Mouse (Mus musculus): ENCODE measurements at regions not wholly inside any gene's neighbourhood (a gene's known extent, or its start where the extent isn't known, plus 50 kb on each side); places are given as distances from the start of the nearest gene placed in this dataset.

GRCm38 (mm10) chr6:89153027-89153662, 209.3 kb downstream of the Plxna1 start:
- Histone ChIP-seq H3K27ac (ENCODE audit: control insufficient read depth, low read depth, low read length) (no peak overlapping the region), H3K9ac (ENCODE audit: control insufficient read depth, low read depth, low read length, poor library complexity, severe bottlenecking) (no peak overlapping the region), H3K27me3 (ENCODE audit: control insufficient read depth in 1 of 2, insufficient read depth in 2 of 2, low read length in 2 of 2) (peaks cover 0 to 1% of the 10 kb centered on the region in 2 experiments; a peak in 2 of 4 replicates), H3K79me2 (ENCODE audit: control insufficient read depth, insufficient read depth, low read length, poor library complexity) (no peaks in the 10 kb centered on the region), H3K4me3 (ENCODE audit: control insufficient read depth in 1 of 2, insufficient read depth in 1 of 2, low read depth in 2 of 2, low read length in 2 of 2) (no peak overlapping the region), H3K4me1 (ENCODE audit: control insufficient read depth in 1 of 2, insufficient read depth in 2 of 2, low read length in 2 of 2) (no peaks in the 10 kb centered on the region), H3K36me3 (ENCODE audit: control insufficient read depth in 1 of 2, insufficient read depth in 2 of 2, low read length in 2 of 2) (no peaks in the 10 kb centered on the region), H3K9me3 (replicated peaks; ENCODE audit: insufficient read depth, low read length) (no peaks in the 10 kb centered on the region)
- TF ChIP-seq MAZ (IDR thresholded peaks at IDR 0.05; ENCODE audit: low read depth, low read length) = no peak
- TF ChIP-seq ZMIZ1 (IDR thresholded peaks at IDR 0.05; ENCODE audit: low read depth, low read length) = no peak
- no peak for TF ChIP-seq USF1 (IDR thresholded peaks at IDR 0.05; ENCODE audit: low read depth, low read length)
- TF ChIP-seq SIN3A (IDR thresholded peaks at IDR 0.05; ENCODE audit: low read length) = no peak
- TF ChIP-seq ZKSCAN1 (IDR thresholded peaks at IDR 0.05; ENCODE audit: low read depth, low read length) = no peak
- TF ChIP-seq SMC3 (IDR thresholded peaks at IDR 0.05; ENCODE audit: low read depth, low read length) = no peak
- no peak for TF ChIP-seq ZC3H11A (IDR thresholded peaks at IDR 0.05; ENCODE audit: low read depth, low read length)
- no peak for TF ChIP-seq BHLHE40 (IDR thresholded peaks at IDR 0.05; ENCODE audit: borderline replicate concordance, low read depth, low read length)
- TF ChIP-seq RAD21 (IDR thresholded peaks at IDR 0.05; ENCODE audit: low read depth, low read length) = no peak
- no peak for TF ChIP-seq E2F4 (IDR thresholded peaks at IDR 0.05; ENCODE audit: borderline replicate concordance, low read depth, low read length)
- no peak for TF ChIP-seq NELFE (IDR thresholded peaks at IDR 0.05; ENCODE audit: low read depth, low read length)
- no peak for TF ChIP-seq MAFK (IDR thresholded peaks at IDR 0.05; ENCODE audit: borderline replicate concordance, low read depth, low read length)
- no peak for TF ChIP-seq USF2 (IDR thresholded peaks at IDR 0.05; ENCODE audit: borderline replicate concordance in 1 of 2, insufficient read depth in 1 of 2, low read depth in 1 of 2, low read length in 2 of 2)
- no peak for TF ChIP-seq MYB (IDR thresholded peaks at IDR 0.05; ENCODE audit: low read depth, low read length)
- no peak for TF ChIP-seq KAT2A (conservative IDR thresholded peaks at IDR 0.05; ENCODE audit: low read depth, low read length)
- DNase-seq (ENCODE audit: low read depth, low spot score) = no peak

GRCm38 (mm10) chr6:89157501-89157900, 204.9 kb downstream of the Plxna1 start:
- TF ChIP-seq KAT2A (conservative IDR thresholded peaks at IDR 0.05; ENCODE audit: low read depth, low read length) (no peak), MYB (IDR thresholded peaks at IDR 0.05; ENCODE audit: low read depth, low read length) (no peak), POLR2AphosphoS2 (IDR thresholded peaks at IDR 0.05; ENCODE audit: low read length) (no peak), EP300 (IDR thresholded peaks at IDR 0.05; ENCODE audit: low read depth in 1 of 2, low read length in 2 of 2) (no peak), MAFK (IDR thresholded peaks at IDR 0.05; ENCODE audit: borderline replicate concordance, low read depth, low read length) (no peak), SIN3A (IDR thresholded peaks at IDR 0.05; ENCODE audit: low read length) (no peak), ZKSCAN1 (IDR thresholded peaks at IDR 0.05; ENCODE audit: low read depth, low read length) (no peak), MEF2A (IDR thresholded peaks at IDR 0.05; ENCODE audit: extremely low read depth, insufficient replicate concordance, low read depth, low read length, poor library complexity, severe bottlenecking) (no peak), CTCF (IDR thresholded peaks at IDR 0.05 in 2 of 3, conservative IDR thresholded peaks at IDR 0.05 in 1 of 3; ENCODE audit: control insufficient read depth in 1 of 3, insufficient read depth in 1 of 3, low read depth in 2 of 3, low read length in 3 of 3, poor library complexity in 1 of 3, severe bottlenecking in 1 of 3) (no peak), CHD1 (IDR thresholded peaks at IDR 0.05; ENCODE audit: low read depth, low read length) (no peak), JUND (IDR thresholded peaks at IDR 0.05; ENCODE audit: low read depth, low read length) (no peak), RCOR1 (IDR thresholded peaks at IDR 0.05; ENCODE audit: low read depth, low read length) (no peak), RAD21 (IDR thresholded peaks at IDR 0.05; ENCODE audit: low read depth, low read length) (no peak)
- no peaks in the 10 kb centered on the region for H3K36me3 ChIP-seq (ENCODE audit: control insufficient read depth in 1 of 2, insufficient read depth in 2 of 2, low read length in 2 of 2)
- no peaks in the 10 kb centered on the region for H3K79me2 ChIP-seq (ENCODE audit: control insufficient read depth, insufficient read depth, low read length, poor library complexity)
- H3K4me3 ChIP-seq (ENCODE audit: control insufficient read depth in 1 of 2, insufficient read depth in 1 of 2, low read depth in 2 of 2, low read length in 2 of 2) = no peak overlapping the region
- no peaks in the 10 kb centered on the region for H3K4me1 ChIP-seq (ENCODE audit: control insufficient read depth in 1 of 2, insufficient read depth in 2 of 2, low read length in 2 of 2)
- H3K9me3 ChIP-seq (replicated peaks; ENCODE audit: insufficient read depth, low read length) = no peaks in the 10 kb centered on the region
- H3K27me3 ChIP-seq (ENCODE audit: control insufficient read depth in 1 of 2, insufficient read depth in 2 of 2, low read length in 2 of 2) = no peaks in the 10 kb centered on the region; a peak in 1 of 4 replicates
- H3K9ac ChIP-seq (ENCODE audit: control insufficient read depth, low read depth, low read length, poor library complexity, severe bottlenecking) = no peak overlapping the region
- H3K27ac ChIP-seq (ENCODE audit: control insufficient read depth, low read depth, low read length) = no peak overlapping the region
- no peak for DNase-seq (ENCODE audit: low read depth, low spot score)

All from MEL (cell line).